21 mouse cellular contexts compared by ENCODE assay signal in genomic region chr13:96511262-96511661, GRCm38 (mm10). TPM values are rescaled to one million over a fixed set of nuclear protein-coding genes. Genes with fewer than 3 reads are reported as not detected.
DNase-seq lines count a peak whose midpoint lies in the region; ATAC-seq and TF ChIP-seq lines count a peak whose summit lies in the region.
"Had no signal": no experiment of that assay in that cellular context is flagged by ENCODE, and none has a peak within 500 bp of the region (broad histone marks: within the 10 kb centered on the region; RNA-seq: fewer than 3 reads in every experiment).

No protein-coding gene starts in this region.

- H3K4me1 ChIP-seq in heart, embryonic 12.5 days (replicated peaks), result peaks cover 10% of the 10 kb centered on the region; the same call in 1 of the 2 replicates
- H3K4me1 ChIP-seq in lung, postnatal 0 days (ENCODE audit: insufficient read depth, low read depth, low read length), result peaks cover 11% of the 10 kb centered on the region; the same call in 1 of the 2 replicates
- H3K4me1 ChIP-seq in kidney, embryonic 14.5 days (ENCODE audit: control insufficient read depth, insufficient read depth, low read length), result 0 out of 2 replicates have a peak, but pooled peaks cover 2% of the 10 kb centered on the region
- H3K4me1 ChIP-seq: hindbrain, embryonic 13.5 days had no signal

- intact Hi-C loops in heart, postnatal 14 days (cut with DNase I), result no loop called here

- no peak overlapping the region for H3K4me3 ChIP-seq in heart, embryonic 12.5 days
- no peak overlapping the region for H3K4me3 ChIP-seq in lung, postnatal 0 days (ENCODE audit: low read depth, low read length)
- no peak overlapping the region for H3K4me3 ChIP-seq in kidney, embryonic 14.5 days (ENCODE audit: low read length)
- H3K4me3 ChIP-seq: hindbrain, embryonic 13.5 days; liver, embryonic 15.5 days had no signal

- 0 out of 2 replicates have a peak overlapping the region, but pooled peaks have one; percentile 55 for H3K27ac ChIP-seq in heart, embryonic 12.5 days (ENCODE audit: poor library complexity, severe bottlenecking)
- peak overlapping the region; percentile 34; the same call in 1 of the 2 replicates for H3K27ac ChIP-seq in lung, postnatal 0 days (ENCODE audit: low read length)
- H3K27ac ChIP-seq in kidney, embryonic 14.5 days (ENCODE audit: low read depth, low read length), result no peak overlapping the region
- H3K27ac ChIP-seq: hindbrain, embryonic 13.5 days; kidney, postnatal 0 days; liver, embryonic 15.5 days had no signal

- H3K36me3 ChIP-seq in heart, embryonic 12.5 days, result peaks cover 2% of the 10 kb centered on the region
- no peaks in the 10 kb centered on the region for H3K36me3 ChIP-seq in lung, postnatal 0 days (ENCODE audit: insufficient read depth, low read length)
- no peaks in the 10 kb centered on the region for H3K36me3 ChIP-seq in kidney, embryonic 14.5 days (ENCODE audit: control insufficient read depth, insufficient read depth, low read length)

- H3K27me3 ChIP-seq in heart, embryonic 12.5 days (replicated peaks), result no peaks in the 10 kb centered on the region
- H3K27me3 ChIP-seq in lung, postnatal 0 days (replicated peaks; ENCODE audit: insufficient read depth, low read length), result no peaks in the 10 kb centered on the region
- H3K27me3 ChIP-seq in kidney, embryonic 14.5 days (ENCODE audit: control insufficient read depth, insufficient read depth, low read length), result no peaks in the 10 kb centered on the region
- H3K27me3 ChIP-seq: hindbrain, embryonic 13.5 days; liver, embryonic 15.5 days had no signal

- ATAC-seq in heart, embryonic 12.5 days (ENCODE audit: insufficient number of reproducible peaks, low FRiP score), result no peak
- ATAC-seq in lung, postnatal 0 days, result 0 out of 2 replicates have a peak, but pooled peaks have one; percentile 7
- ATAC-seq in kidney, embryonic 14.5 days (ENCODE audit: low FRiP score, low TSS enrichment), result no peak
- ATAC-seq: forebrain, postnatal 0 days; midbrain, embryonic 16.5 days had no signal

- TF ChIP-seq CTCF in lung, postnatal 0 days (IDR thresholded peaks at IDR 0.05), result no peak

- no peak overlapping the region for H3K4me2 ChIP-seq in heart, embryonic 12.5 days
- H3K4me2 ChIP-seq in lung, postnatal 0 days (replicated peaks; ENCODE audit: low read depth, low read length), result no peak overlapping the region
- H3K4me2 ChIP-seq in kidney, embryonic 14.5 days (replicated peaks; ENCODE audit: low read depth, low read length), result no peak overlapping the region
- H3K4me2 ChIP-seq: hindbrain, embryonic 13.5 days; liver, embryonic 15.5 days had no signal

- H3K9ac ChIP-seq in heart, embryonic 12.5 days, result no peak overlapping the region
- no peak overlapping the region for H3K9ac ChIP-seq in lung, postnatal 0 days (replicated peaks; ENCODE audit: low read depth)
- H3K9ac ChIP-seq in kidney, embryonic 14.5 days (ENCODE audit: low read depth, low read length), result no peak overlapping the region
- H3K9ac ChIP-seq: forebrain, postnatal 0 days; hindbrain, embryonic 13.5 days; liver, embryonic 15.5 days had no signal

- no peaks in the 10 kb centered on the region for H3K9me3 ChIP-seq in heart, embryonic 12.5 days (replicated peaks)
- H3K9me3 ChIP-seq in lung, postnatal 0 days (ENCODE audit: low read length), result no peaks in the 10 kb centered on the region
- no peaks in the 10 kb centered on the region for H3K9me3 ChIP-seq in kidney, embryonic 14.5 days (ENCODE audit: control insufficient read depth, low read length)
- H3K9me3 ChIP-seq: hindbrain, embryonic 13.5 days; liver, embryonic 15.5 days had no signal

- DNase-seq in heart, postnatal 14 days, result no peak
- peak; percentile 46 for DNase-seq in lung, postnatal 0 days (ENCODE audit: low spot score)
- no peak for DNase-seq in lung, postnatal 10 days
- DNase-seq in induced T-regulatory cell, adult 2 months (ENCODE audit: low read depth), result peak; percentile 71
- DNase-seq in spleen, adult 12 weeks (ENCODE audit: low spot score), result no peak
- DNase-seq in cerebellum, adult 8-10 months, result no peak
- DNase-seq: cerebellum, adult 2 months; forebrain, postnatal 0 days; gastrocnemius, postnatal 25 days; left cerebral cortex, postnatal 4 days had no signal

- WGBS in heart, embryonic 12.5 days, result 67% methylated on average over 1 of the region's 1 CpGs
- WGBS in lung, postnatal 0 days, result 52% methylated on average over 1 of the region's 1 CpGs
- 74% methylated on average over 1 of the region's 1 CpGs for WGBS in kidney, embryonic 14.5 days

- TF ChIP-seq EP300 in lung, postnatal 0 days (IDR thresholded peaks at IDR 0.05), result no peak

RNA-seq across cellular contexts. Expression of gene Gm17622, which starts 20.7 kb away (rescaled TPM):
- not detected in 2 replicates for polyA plus RNA-seq in heart, embryonic 12.5 days (2016; fragmentation: Nextera tagmentation; extraction: Ambion mirVana)
- total RNA-seq in heart, postnatal 14 days (2021), result not detected
- polyA plus RNA-seq in lung, postnatal 0 days (2015; fragmentation: Nextera tagmentation; extraction: Ambion mirVana), result not detected in 2 replicates
- not detected in 2 replicates for polyA plus RNA-seq in kidney, embryonic 14.5 days (2014; fragmentation: Nextera tagmentation; extraction: Ambion mirVana)
- total RNA-seq: forebrain, postnatal 0 days; gastrocnemius, postnatal 25 days; layer of hippocampus, postnatal 14 days; left cerebral cortex, postnatal 4 days had no signal
- polyA plus RNA-seq: C2C12; cerebellum, adult 2 months; forebrain, postnatal 0 days; hindbrain, embryonic 13.5 days; kidney, postnatal 0 days; liver, embryonic 15.5 days; midbrain, embryonic 16.5 days; neural tube, embryonic 14.5 days; spleen, adult 2 months; testis, adult 2 months had no signal

RNA-seq across cellular contexts. Expression of gene Polk, which starts 31.1 kb away (rescaled TPM):
- 8.6 TPM in 2 replicates for polyA plus RNA-seq in heart, embryonic 12.5 days (2016; fragmentation: Nextera tagmentation; extraction: Ambion mirVana)
- 1 to 10 TPM; 5.5 to 6.4 TPM for total RNA-seq in heart, postnatal 14 days (2021)
- polyA plus RNA-seq in lung, postnatal 0 days (2015; fragmentation: Nextera tagmentation; extraction: Ambion mirVana), result 4.6 and 5.0 TPM in 2 replicates
- polyA plus RNA-seq in kidney, embryonic 14.5 days (2014; fragmentation: Nextera tagmentation; extraction: Ambion mirVana), result 5.4 and 10.8 TPM in 2 replicates

RNA-seq across cellular contexts. Expression of gene Col4a3bp, which starts 31.2 kb away (rescaled TPM):
- polyA plus RNA-seq in heart, embryonic 12.5 days (2016; fragmentation: Nextera tagmentation; extraction: Ambion mirVana), result 9.0 and 9.7 TPM in 2 replicates
- 10 to 100 TPM; 39.5 to 42.2 TPM for total RNA-seq in heart, postnatal 14 days (2021)
- 10.0 and 12.9 TPM in 2 replicates for polyA plus RNA-seq in lung, postnatal 0 days (2015; fragmentation: Nextera tagmentation; extraction: Ambion mirVana)
- polyA plus RNA-seq in kidney, embryonic 14.5 days (2014; fragmentation: Nextera tagmentation; extraction: Ambion mirVana), result 8.4 and 13.4 TPM in 2 replicates

RNA-seq across cellular contexts. Expression of gene Ankdd1b, which starts 40.3 kb away (rescaled TPM):
- polyA plus RNA-seq in heart, embryonic 12.5 days (2016; fragmentation: Nextera tagmentation; extraction: Ambion mirVana), result 0.37 and 0.56 TPM in 2 replicates
- total RNA-seq in heart, postnatal 14 days (2021), result under 1 TPM; 0.24 to 0.29 TPM
- 0.19 and 0.24 TPM in 2 replicates for polyA plus RNA-seq in lung, postnatal 0 days (2015; fragmentation: Nextera tagmentation; extraction: Ambion mirVana)
- 0.28 TPM in 1 of 2 replicates, not detected in the other for polyA plus RNA-seq in kidney, embryonic 14.5 days (2014; fragmentation: Nextera tagmentation; extraction: Ambion mirVana)
- total RNA-seq: forebrain, postnatal 0 days; gastrocnemius, postnatal 25 days; left cerebral cortex, postnatal 4 days had no signal
- polyA plus RNA-seq: C2C12; forebrain, postnatal 0 days; liver, embryonic 15.5 days; midbrain, embryonic 16.5 days; neural tube, embryonic 14.5 days; spleen, adult 2 months had no signal

Comparison
In these comparisons a context has a peak if more than half of its experiments do, and no peak if none do; other contexts are left out.
1. DNase-seq: peak in lung, postnatal 0 days (single experiment) and induced T-regulatory cell, adult 2 months (single experiment); none in heart, postnatal 14 days (0 of 2), lung, postnatal 10 days (single experiment), spleen, adult 12 weeks (single experiment) and cerebellum, adult 8-10 months (single experiment).